Mouse (Mus musculus) forebrain, embryonic 15.5 days (tissue): ENCODE results near the gene Epha6. TPM values are rescaled to one million over a fixed set of nuclear protein-coding genes. Genes with fewer than 3 reads are reported as not detected.

Experiments
- ATAC-seq: fragments of 200-750 bp; cut with Nextera tagmentation; replicated peaks from 2 replicates; pipeline ENCODE4 v1.8.0; 2017; ENCODE audit warnings: mild to moderate bottlenecking, moderate TSS enrichment, moderate library complexity
- H3K27ac ChIP-seq: fragments of 300-500 bp; sonication (generic); replicated peaks from 2 replicates; pipeline ENCODE4 v1.5.1; 2015; ENCODE audit warnings: mild to moderate bottlenecking, inconsistent platforms
- H3K27me3 ChIP-seq: fragments of 300-500 bp; sonication (generic); 2 replicates; pipeline ENCODE4 v1.6.1; 2015; ENCODE audit warnings: inconsistent platforms
- H3K36me3 ChIP-seq: fragments of 300-500 bp; sonication (generic); 2 replicates; pipeline ENCODE4 v1.6.1; 2015; ENCODE audit warnings: mild to moderate bottlenecking, inconsistent platforms
- H3K4me1 ChIP-seq: fragments of 300-500 bp; sonication (generic); 2 replicates; pipeline ENCODE4 v1.6.1; 2015; ENCODE audit warnings: inconsistent platforms
- H3K4me2 ChIP-seq: fragments of 300-500 bp; sonication (generic); replicated peaks from 2 replicates; pipeline ENCODE4 v1.6.1; 2015; ENCODE audit warnings: mild to moderate bottlenecking, inconsistent platforms
- H3K4me3 ChIP-seq: fragments of 300-500 bp; sonication (generic); 2 replicates; pipeline ENCODE4 v1.5.1; 2015; ENCODE audit warnings: mild to moderate bottlenecking, inconsistent platforms
- H3K9ac ChIP-seq: fragments of 300-500 bp; sonication (generic); replicated peaks from 2 replicates; pipeline ENCODE4 v1.6.1; 2015; ENCODE audit warnings: mild to moderate bottlenecking, inconsistent platforms
- H3K9me3 ChIP-seq: fragments of 300-500 bp; sonication (generic); 2 replicates; pipeline ENCODE4 v1.6.1; 2016; ENCODE audit warnings: inconsistent platforms
- WGBS: fragments of 180-500 bp; shearing (Covaris S2); methylation state at CpG from one replicate; pipeline ENCODE4 v1.1.7; 2015; ENCODE audit warnings: mixed read lengths; 5-methylcytosine and 5-hydroxymethylcytosine counted together
- polyA plus RNA-seq: library from polyadenylated mRNA; unstranded; fragments of >200 nt; fragmentation: Nextera tagmentation; extraction: Ambion mirVana; gene quantifications from 2 replicates; pipeline ENCODE4 v1.2.1, GENCODE M21; 2015

Epha6 gene
- polyA plus RNA-seq, 1 experiment from 2014 or later: 3.9 TPM

- ATAC-seq: no peak; the same call in 1 of the 2 replicates
- Histone ChIP-seq H3K4me1 (no peaks in the 10 kb centered on the region), H3K9ac (no peak overlapping the region), H3K9me3 (no peaks in the 10 kb centered on the region), H3K27ac (no peak overlapping the region), H3K27me3 (no peaks in the 10 kb centered on the region), H3K4me3 (no peak overlapping the region), H3K4me2 (no peak overlapping the region), H3K36me3 (no peaks in the 10 kb centered on the region)
- WGBS: 80% methylated on average over 7 of the region's 7 CpGs
Measured at GRCm38 (mm10) chr16:59693230-59693629, 912.1 kb downstream of the Epha6 start.

- ATAC-seq: no peak
- Histone ChIP-seq H3K36me3 (no peaks in the 10 kb centered on the region), H3K9me3 (no peaks in the 10 kb centered on the region), H3K27me3 (no peaks in the 10 kb centered on the region), H3K27ac (no peak overlapping the region), H3K4me3 (no peak overlapping the region), H3K9ac (no peak overlapping the region), H3K4me1 (no peaks in the 10 kb centered on the region), H3K4me2 (no peak overlapping the region)
- WGBS: 88% methylated on average over 5 of the region's 5 CpGs
Measured at GRCm38 (mm10) chr16:59689120-59689519, 916.2 kb downstream of the Epha6 start.

GRCm38 (mm10) chr16:59685135-59685534 is 920.2 kb downstream of the Epha6 start:
- no peaks in the 10 kb centered on the region for H3K27me3 ChIP-seq
- H3K27ac ChIP-seq: no peak overlapping the region
- no peak overlapping the region for H3K9ac ChIP-seq
- no peaks in the 10 kb centered on the region for H3K9me3 ChIP-seq
- WGBS: 69% methylated on average over 5 of the region's 5 CpGs
- H3K36me3 ChIP-seq: no peaks in the 10 kb centered on the region
- no peak overlapping the region for H3K4me3 ChIP-seq
- H3K4me2 ChIP-seq: no peak overlapping the region
- peaks cover 6% of the 10 kb centered on the region; the same call in 1 of the 2 replicates for H3K4me1 ChIP-seq
- ATAC-seq: no peak

GRCm38 (mm10) chr16:59683434-59683833 is 921.9 kb downstream of the Epha6 start:
- 2% methylated on average over 8 of the region's 8 CpGs for WGBS
- no peak overlapping the region for H3K9ac ChIP-seq
- no peak overlapping the region for H3K4me3 ChIP-seq
- peak overlapping the region; percentile 29 for H3K4me2 ChIP-seq
- no peak overlapping the region for H3K27ac ChIP-seq
- H3K27me3 ChIP-seq: no peaks in the 10 kb centered on the region
- no peaks in the 10 kb centered on the region for H3K9me3 ChIP-seq
- no peaks in the 10 kb centered on the region for H3K36me3 ChIP-seq
- peak; percentile 95 for ATAC-seq
- H3K4me1 ChIP-seq: peaks cover 6% of the 10 kb centered on the region; the same call in 1 of the 2 replicates

- ATAC-seq: no peak
- H3K4me1 ChIP-seq: peaks cover 6% of the 10 kb centered on the region; the same call in 1 of the 2 replicates
- H3K27me3 ChIP-seq: no peaks in the 10 kb centered on the region
- no peak overlapping the region for H3K9ac ChIP-seq
- no peak overlapping the region for H3K4me2 ChIP-seq
- no peaks in the 10 kb centered on the region for H3K9me3 ChIP-seq
- no peak overlapping the region for H3K27ac ChIP-seq
- WGBS: 80% methylated on average over 8 of the region's 8 CpGs
- H3K4me3 ChIP-seq: no peak overlapping the region
- no peaks in the 10 kb centered on the region for H3K36me3 ChIP-seq
Measured at GRCm38 (mm10) chr16:59682216-59682891, 923.0 kb downstream of the Epha6 start.

GRCm38 (mm10) chr16:59666938-59667337 is 938.4 kb downstream of the Epha6 start:
- H3K36me3 ChIP-seq: no peaks in the 10 kb centered on the region
- ATAC-seq: no peak
- H3K4me2 ChIP-seq: no peak overlapping the region
- no peak overlapping the region for H3K4me3 ChIP-seq
- H3K9ac ChIP-seq: no peak overlapping the region
- 89% methylated on average over 2 of the region's 2 CpGs for WGBS
- H3K9me3 ChIP-seq: no peaks in the 10 kb centered on the region
- no peak overlapping the region for H3K27ac ChIP-seq
- no peaks in the 10 kb centered on the region for H3K4me1 ChIP-seq
- no peaks in the 10 kb centered on the region for H3K27me3 ChIP-seq

- Histone ChIP-seq H3K4me3 (no peak overlapping the region), H3K27ac (no peak overlapping the region), H3K4me2 (no peak overlapping the region), H3K4me1 (no peaks in the 10 kb centered on the region), H3K9ac (no peak overlapping the region), H3K36me3 (no peaks in the 10 kb centered on the region), H3K9me3 (no peaks in the 10 kb centered on the region), H3K27me3 (no peaks in the 10 kb centered on the region)
- WGBS: 40% methylated on average over 2 of the region's 2 CpGs
- ATAC-seq: no peak
Measured at GRCm38 (mm10) chr16:59643766-59644165, 961.6 kb downstream of the Epha6 start.

GRCm38 (mm10) chr16:59639985-59640384 is 965.3 kb downstream of the Epha6 start:
- 86% methylated on average over 3 of the region's 3 CpGs for WGBS
- no peaks in the 10 kb centered on the region for H3K36me3 ChIP-seq
- no peaks in the 10 kb centered on the region for H3K9me3 ChIP-seq
- H3K27me3 ChIP-seq: no peaks in the 10 kb centered on the region
- H3K27ac ChIP-seq: peak overlapping the region; percentile 99; the same call in 1 of the 2 replicates
- H3K4me1 ChIP-seq: peaks cover 10% of the 10 kb centered on the region
- no peak overlapping the region for H3K9ac ChIP-seq
- peak overlapping the region; percentile 72; the same call in 1 of the 2 replicates for H3K4me2 ChIP-seq
- peak overlapping the region; percentile 93; the same call in 1 of the 2 replicates for H3K4me3 ChIP-seq
- ATAC-seq: no peak

- Histone ChIP-seq H3K4me3 (peak within 1 kb of the TSS; percentile 93), H3K4me1 (peaks cover 10% of the 10 kb centered on the region), H3K36me3 (no peaks in the 10 kb centered on the region), H3K27me3 (no peaks in the 10 kb centered on the region), H3K9ac (peak within 1 kb of the TSS; percentile 87), H3K27ac (peak within 1 kb of the TSS; percentile 99), H3K9me3 (no peaks in the 10 kb centered on the region), H3K4me2 (peak within 1 kb of the TSS; percentile 72)
- peak; percentile 98 for ATAC-seq
- WGBS: 1% methylated on average over 46 of the region's 46 CpGs
Measured at GRCm38 (mm10) chr16:59639102-59639691, 966.1 kb downstream of the Epha6 start, which contains the start of gene Arl6. Gene Arl6 (minus strand): TSS chr16:59639391.

- H3K27ac ChIP-seq: no peak overlapping the region
- H3K4me1 ChIP-seq: peaks cover 10% of the 10 kb centered on the region
- no peaks in the 10 kb centered on the region for H3K27me3 ChIP-seq
- H3K4me3 ChIP-seq: no peak overlapping the region
- 76% methylated on average over 2 of the region's 2 CpGs for WGBS
- no peaks in the 10 kb centered on the region for H3K9me3 ChIP-seq
- no peak for ATAC-seq
- H3K4me2 ChIP-seq: no peak overlapping the region
- peaks cover 12% of the 10 kb centered on the region for H3K36me3 ChIP-seq
- no peak overlapping the region for H3K9ac ChIP-seq
Measured at GRCm38 (mm10) chr16:59634598-59634997, 970.7 kb downstream of the Epha6 start.

GRCm38 (mm10) chr16:59621554-59621953 is 983.8 kb downstream of the Epha6 start:
- no peaks in the 10 kb centered on the region for H3K4me1 ChIP-seq
- 93% methylated on average over 2 of the region's 2 CpGs for WGBS
- no peak overlapping the region for H3K27ac ChIP-seq
- no peaks in the 10 kb centered on the region for H3K36me3 ChIP-seq
- no peak for ATAC-seq
- no peaks in the 10 kb centered on the region for H3K9me3 ChIP-seq
- H3K4me3 ChIP-seq: no peak overlapping the region
- H3K27me3 ChIP-seq: no peaks in the 10 kb centered on the region
- no peak overlapping the region for H3K4me2 ChIP-seq
- no peak overlapping the region for H3K9ac ChIP-seq

GRCm38 (mm10) chr16:59617167-59617566 is 988.2 kb downstream of the Epha6 start:
- no peak overlapping the region for H3K4me2 ChIP-seq
- no peaks in the 10 kb centered on the region for H3K36me3 ChIP-seq
- H3K9ac ChIP-seq: no peak overlapping the region
- H3K4me1 ChIP-seq: no peaks in the 10 kb centered on the region
- H3K4me3 ChIP-seq: no peak overlapping the region
- H3K27ac ChIP-seq: no peak overlapping the region
- ATAC-seq: peak; percentile 80
- H3K9me3 ChIP-seq: no peaks in the 10 kb centered on the region
- no peaks in the 10 kb centered on the region for H3K27me3 ChIP-seq
- WGBS: 47% methylated on average over 3 of the region's 3 CpGs
